Mouse (Mus musculus) cerebellum, postnatal 14 days (tissue): ENCODE data around the gene Capzb.

Experiments
- DNase-seq, 2 experiments: peaks; one replicate each; pipeline ENCODE4 v3.0.0; 2021; ENCODE audit warnings: mixed read lengths in 2 of 2

Capzb gene

GRCm38 (mm10) chr4:139179731-139180625 is 12.7 kb upstream of the Capzb start:
- DNase-seq: no peak

GRCm38 (mm10) chr4:139182511-139182910 is 10.2 kb upstream of the Capzb start:
- DNase-seq: no peak

- no peak for DNase-seq
Observed at GRCm38 (mm10) chr4:139185766-139186442, 6.8 kb upstream of the Capzb start.

- no peak for DNase-seq
Observed at GRCm38 (mm10) chr4:139187930-139188329, 4.8 kb upstream of the Capzb start.

- DNase-seq: no peak
Observed at GRCm38 (mm10) chr4:139191605-139192498, 847 bp upstream of the Capzb start.

GRCm38 (mm10) chr4:139193176-139194093 is 736 bp downstream of the Capzb start:
- peak in 1 of 2 experiments; percentile 34 for DNase-seq

- peak; percentile 59 to 64 for DNase-seq
Observed at GRCm38 (mm10) chr4:139195101-139195500, 2.4 kb downstream of the Capzb start.

GRCm38 (mm10) chr4:139196464-139196863 is 3.8 kb downstream of the Capzb start:
- no peak for DNase-seq

- DNase-seq: no peak
Observed at GRCm38 (mm10) chr4:139196949-139197348, 4.2 kb downstream of the Capzb start.

GRCm38 (mm10) chr4:139197453-139197852 is 4.8 kb downstream of the Capzb start:
- no peak for DNase-seq

- peak; percentile 46 to 49 for DNase-seq
Observed at GRCm38 (mm10) chr4:139198004-139198689, 5.4 kb downstream of the Capzb start.

- no peak for DNase-seq
Observed at GRCm38 (mm10) chr4:139199126-139199525, 6.4 kb downstream of the Capzb start.

- DNase-seq: no peak
Observed at GRCm38 (mm10) chr4:139199703-139200340, 7.1 kb downstream of the Capzb start.

GRCm38 (mm10) chr4:139200946-139201345 is 8.2 kb downstream of the Capzb start:
- DNase-seq: no peak

- DNase-seq: no peak
Observed at GRCm38 (mm10) chr4:139202556-139202955, 9.9 kb downstream of the Capzb start.

GRCm38 (mm10) chr4:139203381-139203780 is 10.7 kb downstream of the Capzb start:
- DNase-seq: no peak

GRCm38 (mm10) chr4:139205842-139206241 is 13.1 kb downstream of the Capzb start:
- peak in 1 of 2 experiments; percentile 54 for DNase-seq

- no peak for DNase-seq
Observed at GRCm38 (mm10) chr4:139206353-139207045, 13.8 kb downstream of the Capzb start.

GRCm38 (mm10) chr4:139208236-139209129 is 15.8 kb downstream of the Capzb start:
- no peak for DNase-seq
